Mouse (Mus musculus) neural tube, embryonic 13.5 days (tissue): ENCODE data around the gene Magi1. TPM values are rescaled to one million over a fixed set of nuclear protein-coding genes. Genes with fewer than 3 reads are reported as not detected.
A peak's percentile ranks its signal among the peaks of the same experiment; 100 is the strongest.

Experiments
- ATAC-seq: fragments of 200-750 bp; cut with Nextera tagmentation; 2 replicates; pipeline ENCODE4 v1.8.0; 2017; ENCODE audit warnings: low read depth, mild to moderate bottlenecking, moderate TSS enrichment, moderate library complexity
- H3K27ac ChIP-seq: fragments of 300-500 bp; sonication (generic); replicated peaks from 2 replicates; pipeline ENCODE4 v1.5.1; 2015; ENCODE audit warnings: moderate library complexity, mild to moderate bottlenecking, inconsistent platforms
- H3K27me3 ChIP-seq: fragments of 300-500 bp; sonication (generic); 2 replicates; pipeline ENCODE4 v1.6.1; 2015; ENCODE audit warnings: mild to moderate bottlenecking, inconsistent platforms
- H3K36me3 ChIP-seq: fragments of 300-500 bp; sonication (generic); 2 replicates; pipeline ENCODE4 v1.6.1; 2015; ENCODE audit warnings: mild to moderate bottlenecking, inconsistent platforms
- H3K4me1 ChIP-seq: fragments of 300-500 bp; sonication (generic); replicated peaks from 2 replicates; pipeline ENCODE4 v1.6.1; 2015; ENCODE audit warnings: inconsistent platforms
- H3K4me2 ChIP-seq: fragments of 300-500 bp; sonication (generic); 2 replicates; pipeline ENCODE4 v1.6.1; 2015; ENCODE audit warnings: inconsistent platforms, mild to moderate bottlenecking, moderate library complexity
- H3K4me3 ChIP-seq: fragments of 300-500 bp; sonication (generic); 2 replicates; pipeline ENCODE4 v1.5.1; 2015; ENCODE audit warnings: mild to moderate bottlenecking, inconsistent platforms
- H3K9ac ChIP-seq: fragments of 300-500 bp; sonication (generic); 2 replicates; pipeline ENCODE4 v1.6.1; 2015; ENCODE audit warnings: moderate library complexity, mild to moderate bottlenecking, inconsistent platforms
- H3K9me3 ChIP-seq: fragments of 300-500 bp; sonication (generic); 2 replicates; pipeline ENCODE4 v1.6.1; 2016; ENCODE audit warnings: inconsistent platforms
- WGBS: fragments of 180-500 bp; shearing (Covaris S2); methylation state at CpG from one replicate; pipeline ENCODE4 v1.1.7; 2015; 5-methylcytosine and 5-hydroxymethylcytosine counted together
- polyA plus RNA-seq: library from polyadenylated mRNA; unstranded; fragments of >200 nt; fragmentation: Nextera tagmentation; extraction: Ambion mirVana; gene quantifications from 2 replicates; pipeline ENCODE4 v1.2.1, GENCODE M21; 2015

Magi1 gene
- polyA plus RNA-seq, result 20.9 and 21.6 TPM in 2 replicates

DNA sequence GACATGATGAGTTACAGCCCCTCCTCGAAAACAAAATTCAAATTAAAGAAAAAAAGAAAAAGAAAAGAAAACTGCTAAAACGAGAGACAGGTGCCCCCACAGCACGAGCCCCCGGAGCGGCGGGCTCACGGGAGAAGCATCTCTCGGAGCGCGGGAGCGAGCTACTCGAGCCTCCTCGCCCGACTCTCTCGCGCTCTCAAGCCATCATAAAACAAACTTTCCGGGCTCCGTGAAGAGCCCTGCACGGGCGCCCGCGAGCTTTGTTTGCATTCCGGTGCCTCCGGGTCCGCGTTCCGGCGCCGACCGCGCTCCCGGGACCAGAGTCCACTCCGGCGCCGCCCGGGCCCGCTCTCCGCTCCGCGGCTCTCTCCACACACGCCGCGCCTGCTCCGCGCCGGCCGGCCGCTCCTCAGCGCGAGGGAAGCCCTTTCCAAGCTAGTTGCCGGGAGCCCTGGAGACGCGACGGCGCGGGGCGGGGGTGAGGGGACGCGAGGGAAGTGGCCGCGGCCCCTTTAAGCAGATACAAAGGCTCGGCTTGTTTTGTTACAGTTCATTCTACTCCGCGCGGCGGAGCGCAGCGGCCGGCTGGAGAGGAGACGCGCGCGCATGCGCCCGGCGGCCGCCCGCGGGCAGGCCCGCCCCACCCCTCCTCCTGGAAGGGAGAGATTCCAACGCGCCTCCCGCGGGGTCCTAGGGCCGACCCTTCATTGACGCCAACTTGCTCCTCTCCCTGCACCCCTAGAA lies at the start of gene Magi1:
Gene Magi1, minus strand, starts transcription at position 600 of the 744 bp plus-strand sequence.
- peak; percentile 97 for ATAC-seq
- Histone ChIP-seq H3K27me3 (peaks cover 12% of the 10 kb centered on the region), H3K4me2 (peak within 1 kb of the TSS; percentile 97), H3K4me3 (peak within 1 kb of the TSS; percentile 75), H3K36me3 (no peaks in the 10 kb centered on the region), H3K9ac (peak within 1 kb of the TSS; percentile 79), H3K9me3 (no peaks in the 10 kb centered on the region), H3K27ac (peak within 1 kb of the TSS; percentile 92), H3K4me1 (peaks cover 32% of the 10 kb centered on the region)
- WGBS, result under 1% methylated on average over 85 of the region's 86 CpGs

- H3K9ac ChIP-seq, result no peak overlapping the region
- ATAC-seq, result no peak
- H3K9me3 ChIP-seq, result no peaks in the 10 kb centered on the region
- WGBS, result 78% methylated on average over 4 of the region's 4 CpGs
- no peak overlapping the region for H3K27ac ChIP-seq
- no peaks in the 10 kb centered on the region for H3K27me3 ChIP-seq
- no peaks in the 10 kb centered on the region for H3K36me3 ChIP-seq
- H3K4me2 ChIP-seq, result no peak overlapping the region
- no peak overlapping the region for H3K4me3 ChIP-seq
- H3K4me1 ChIP-seq, result no peaks in the 10 kb centered on the region
Measured at GRCm38 (mm10) chr6:94327143-94327542, 43.4 kb upstream of the Magi1 start.

GRCm38 (mm10) chr6:94316886-94317285 lies 33.2 kb upstream of the Magi1 start:
- Histone ChIP-seq H3K4me1 (no peaks in the 10 kb centered on the region), H3K36me3 (no peaks in the 10 kb centered on the region), H3K27ac (no peak overlapping the region), H3K9me3 (no peaks in the 10 kb centered on the region), H3K4me2 (no peak overlapping the region), H3K9ac (no peak overlapping the region), H3K4me3 (no peak overlapping the region), H3K27me3 (no peaks in the 10 kb centered on the region)
- WGBS, result 87% methylated on average over 3 of the region's 3 CpGs
- no peak for ATAC-seq

DNA sequence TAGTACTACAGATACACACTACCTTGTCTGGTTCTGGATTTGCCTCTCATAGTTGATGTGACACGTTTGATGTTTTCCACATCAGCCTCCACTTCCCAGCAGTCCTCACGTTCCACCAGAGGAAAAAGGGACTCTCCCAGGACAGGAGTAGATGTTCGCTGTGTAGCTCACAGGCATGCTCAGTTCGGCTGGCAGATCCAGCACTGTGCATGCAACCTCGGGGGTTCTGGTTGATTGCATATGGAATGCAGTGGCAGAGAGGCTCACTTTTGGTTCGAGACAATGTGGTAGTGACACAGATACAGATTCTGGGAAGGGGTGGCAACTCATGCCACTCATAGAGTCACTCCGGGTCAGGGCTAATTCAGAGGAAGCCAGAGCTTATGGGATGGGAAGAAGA lies 28.6 kb upstream of the Magi1 start:
- no peak for ATAC-seq
- H3K36me3 ChIP-seq, result no peaks in the 10 kb centered on the region
- peaks cover 4% of the 10 kb centered on the region; the same call in 1 of the 2 replicates for H3K4me1 ChIP-seq
- H3K9ac ChIP-seq, result no peak overlapping the region
- H3K4me2 ChIP-seq, result no peak overlapping the region
- no peak overlapping the region for H3K4me3 ChIP-seq
- H3K27me3 ChIP-seq, result no peaks in the 10 kb centered on the region
- 77% methylated on average over 7 of the region's 7 CpGs for WGBS
- H3K27ac ChIP-seq, result no peak overlapping the region
- H3K9me3 ChIP-seq, result no peaks in the 10 kb centered on the region

GRCm38 (mm10) chr6:94308498-94308897 lies 24.8 kb upstream of the Magi1 start:
- Histone ChIP-seq H3K4me3 (no peak overlapping the region), H3K4me2 (no peak overlapping the region), H3K9ac (no peak overlapping the region), H3K36me3 (no peaks in the 10 kb centered on the region), H3K27me3 (no peaks in the 10 kb centered on the region), H3K4me1 (peaks cover 4% of the 10 kb centered on the region; the same call in 1 of the 2 replicates), H3K9me3 (no peaks in the 10 kb centered on the region), H3K27ac (no peak overlapping the region)
- ATAC-seq, result no peak
- 44% methylated on average over 7 of the region's 7 CpGs for WGBS

DNA sequence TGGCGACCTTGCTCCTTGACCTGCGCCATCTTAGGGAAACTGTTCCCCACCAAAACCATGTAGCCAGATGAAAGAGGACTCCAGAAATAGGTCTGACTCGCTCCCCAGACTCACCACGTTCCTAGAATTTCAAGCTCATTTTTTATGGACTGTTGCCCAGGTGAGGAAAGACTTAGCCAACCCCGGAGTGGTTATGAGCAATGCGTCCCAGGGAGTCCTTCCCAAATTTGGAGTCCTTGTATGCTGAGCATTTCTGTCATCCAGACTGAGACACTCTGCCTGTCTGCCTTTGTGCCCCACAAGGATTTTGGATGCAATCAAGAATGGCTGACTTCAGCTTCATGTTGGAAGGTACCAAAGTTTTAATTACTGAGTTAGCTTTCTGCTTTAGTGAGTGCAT lies 19.8 kb upstream of the Magi1 start:
- ATAC-seq, result no peak
- Histone ChIP-seq H3K27me3 (no peaks in the 10 kb centered on the region), H3K9me3 (no peaks in the 10 kb centered on the region), H3K36me3 (no peaks in the 10 kb centered on the region), H3K4me3 (no peak overlapping the region), H3K4me1 (peaks cover 3% of the 10 kb centered on the region; the same call in 1 of the 2 replicates), H3K27ac (no peak overlapping the region), H3K4me2 (no peak overlapping the region), H3K9ac (no peak overlapping the region)
- WGBS, result 88% methylated on average over 6 of the region's 6 CpGs

GRCm38 (mm10) chr6:94301804-94302203 lies 18.1 kb upstream of the Magi1 start:
- Histone ChIP-seq H3K27ac (no peak overlapping the region), H3K4me1 (no peaks in the 10 kb centered on the region), H3K9ac (no peak overlapping the region), H3K27me3 (no peaks in the 10 kb centered on the region), H3K4me2 (no peak overlapping the region), H3K4me3 (no peak overlapping the region), H3K36me3 (no peaks in the 10 kb centered on the region), H3K9me3 (no peaks in the 10 kb centered on the region)
- 90% methylated on average over 10 of the region's 10 CpGs for WGBS
- ATAC-seq, result no peak

DNA sequence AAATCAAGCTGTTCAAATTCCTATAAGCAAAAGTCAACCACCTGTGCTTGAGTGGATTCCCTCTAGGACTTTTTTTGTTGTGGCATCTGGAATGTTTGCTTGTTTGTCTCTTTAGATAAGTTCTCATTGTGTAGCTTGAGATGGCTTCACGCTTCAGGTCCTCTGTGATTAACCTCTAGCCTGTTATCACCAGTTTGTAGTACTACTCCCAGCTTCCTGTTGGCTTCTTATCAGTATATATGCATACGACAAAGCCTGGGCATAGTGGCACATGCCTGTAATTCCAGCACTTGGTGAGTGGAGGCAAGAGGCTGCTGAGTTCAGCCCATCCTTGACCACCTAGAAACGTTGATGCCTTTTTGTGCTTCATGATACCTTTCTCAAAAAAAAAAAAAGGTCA lies 16.8 kb upstream of the Magi1 start:
- no peak overlapping the region for H3K27ac ChIP-seq
- H3K36me3 ChIP-seq, result no peaks in the 10 kb centered on the region
- no peak overlapping the region for H3K4me3 ChIP-seq
- no peak overlapping the region for H3K4me2 ChIP-seq
- H3K9ac ChIP-seq, result no peak overlapping the region
- 88% methylated on average over 3 of the region's 3 CpGs for WGBS
- no peaks in the 10 kb centered on the region for H3K9me3 ChIP-seq
- ATAC-seq, result no peak
- no peaks in the 10 kb centered on the region for H3K4me1 ChIP-seq
- H3K27me3 ChIP-seq, result no peaks in the 10 kb centered on the region

GRCm38 (mm10) chr6:94287387-94287786 lies 3.7 kb upstream of the Magi1 start:
- Histone ChIP-seq H3K4me1 (peaks cover 15% of the 10 kb centered on the region), H3K27me3 (no peaks in the 10 kb centered on the region), H3K36me3 (no peaks in the 10 kb centered on the region), H3K27ac (no peak overlapping the region), H3K4me2 (no peak overlapping the region), H3K9me3 (no peaks in the 10 kb centered on the region), H3K9ac (no peak overlapping the region), H3K4me3 (no peak overlapping the region)
- no peak for ATAC-seq

DNA sequence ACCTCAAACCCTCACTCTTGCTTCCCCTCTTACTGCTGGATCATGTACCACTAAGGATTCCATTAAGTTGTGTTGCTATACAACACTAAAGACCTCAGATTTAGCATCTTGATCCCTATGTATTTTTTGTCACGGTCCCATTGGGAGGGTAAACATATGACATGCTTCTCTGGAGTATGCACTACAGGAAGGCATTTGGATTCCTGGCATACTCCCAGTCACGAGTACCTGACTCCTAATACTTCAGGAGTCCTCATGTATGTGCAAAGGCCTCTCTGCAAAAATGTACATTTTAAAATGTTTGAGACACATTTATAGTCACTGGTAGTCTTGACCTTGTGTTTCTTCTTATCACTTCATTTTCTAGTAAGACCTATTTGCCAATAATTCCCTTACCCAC lies 2.8 kb upstream of the Magi1 start:
- H3K36me3 ChIP-seq, result no peaks in the 10 kb centered on the region
- ATAC-seq, result no peak
- H3K9ac ChIP-seq, result no peak overlapping the region
- no peak overlapping the region for H3K4me2 ChIP-seq
- H3K4me1 ChIP-seq, result peaks cover 23% of the 10 kb centered on the region
- no peaks in the 10 kb centered on the region for H3K9me3 ChIP-seq
- peaks cover 4% of the 10 kb centered on the region; the same call in 1 of the 2 replicates for H3K27me3 ChIP-seq
- H3K27ac ChIP-seq, result no peak overlapping the region
- no peak overlapping the region for H3K4me3 ChIP-seq
- WGBS, result 84% methylated on average over 2 of the region's 2 CpGs

DNA sequence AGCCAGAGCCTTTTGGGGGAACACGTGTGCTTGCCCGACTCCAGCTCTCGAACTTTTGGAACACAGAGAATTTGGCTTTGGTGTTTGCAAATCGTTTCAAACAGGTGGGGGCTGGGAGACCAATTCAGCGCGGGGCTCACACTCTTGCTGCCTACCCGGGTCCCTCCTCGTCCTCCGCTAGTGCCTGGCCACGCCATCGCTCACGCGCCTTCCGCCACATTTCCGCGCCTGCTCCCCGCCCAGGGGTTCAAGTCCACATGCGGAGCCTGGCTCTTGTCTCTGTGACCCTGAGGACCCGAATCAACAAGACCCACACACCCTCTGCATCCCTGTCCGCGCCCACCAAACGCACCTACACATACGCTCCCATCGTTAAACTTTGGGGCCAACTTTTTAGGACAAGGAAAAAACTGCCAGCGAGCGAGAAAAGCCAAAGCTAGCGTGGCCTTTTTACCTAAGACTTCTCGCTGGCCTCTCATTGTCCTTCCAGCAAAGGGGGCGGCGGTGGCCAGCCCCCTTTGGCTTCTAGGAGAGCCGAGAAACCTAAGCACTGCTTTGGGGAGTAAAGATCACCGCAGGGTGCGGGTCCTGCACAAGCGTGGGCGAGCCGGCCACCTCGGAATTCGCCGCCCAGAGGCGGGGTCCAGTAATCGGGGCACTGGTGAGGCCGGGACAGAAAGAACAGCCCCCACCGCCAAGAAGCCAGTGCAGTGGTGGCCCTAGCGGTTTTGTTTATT lies 540 bp upstream of the Magi1 start:
- peak overlapping the region; percentile 97 for H3K4me2 ChIP-seq
- under 1% methylated on average over 44 of the region's 44 CpGs for WGBS
- H3K27ac ChIP-seq, result no peak overlapping the region
- peak; percentile 70 for ATAC-seq
- H3K9me3 ChIP-seq, result no peaks in the 10 kb centered on the region
- peaks cover 32% of the 10 kb centered on the region for H3K4me1 ChIP-seq
- peak overlapping the region; percentile 75 for H3K4me3 ChIP-seq
- peak overlapping the region; percentile 66 for H3K9ac ChIP-seq
- H3K36me3 ChIP-seq, result no peaks in the 10 kb centered on the region
- H3K27me3 ChIP-seq, result peaks cover 12% of the 10 kb centered on the region
